Comparison of ENCODE assay signal across 24 mouse cellular contexts in genomic region chrX:101737201-101737600, GRCm38 (mm10). TPM values are rescaled to one million over a fixed set of nuclear protein-coding genes. Genes with fewer than 3 reads are reported as not detected.
DNase-seq lines count a peak whose midpoint lies in the region; ATAC-seq and TF ChIP-seq lines count a peak whose summit lies in the region.
"Had no signal": no experiment of that assay in that cellular context is flagged by ENCODE, and none has a peak within 500 bp of the region (broad histone marks: within the 10 kb centered on the region; RNA-seq: fewer than 3 reads in every experiment).

No protein-coding gene starts in this region.

- no peak overlapping the region for H3K27ac ChIP-seq in CH12.LX (ENCODE audit: insufficient read depth, low read depth)
- no peak overlapping the region for H3K27ac ChIP-seq in forebrain, embryonic 14.5 days (ENCODE audit: low read depth, low read length)
- H3K27ac ChIP-seq: embryonic facial prominence, embryonic 12.5 days; forebrain, embryonic 12.5 days; hindbrain, embryonic 10.5 days; hindbrain, embryonic 15.5 days had no signal

- no peaks in the 10 kb centered on the region for H3K79me2 ChIP-seq in CH12.LX (replicated peaks; ENCODE audit: control insufficient read depth, extremely low read depth, insufficient read depth, poor library complexity, severe bottlenecking)

- peak; percentile 59 for ATAC-seq in inflammation-experienced regulatory T-cells, adult 6 months
- ATAC-seq in forebrain, embryonic 14.5 days: no peak
- ATAC-seq: forebrain, postnatal 0 days had no signal

- DNase-seq in CD4-positive helper T cell, adult 2 months (ENCODE audit: low read depth, low spot score): peak; percentile 63
- DNase-seq in CH12.LX (ENCODE audit: extremely low read depth): no peak
- no peak for DNase-seq in kidney, postnatal 14 days
- no peak for DNase-seq in forebrain, embryonic 14.5 days (ENCODE audit: low spot score)
- DNase-seq in lung, postnatal 36 days: no peak
- DNase-seq: adrenal gland, postnatal 10 days; cerebellum, adult 11 months; cerebellum, adult 9-10 months; cerebellum, postnatal 25 days; forebrain, postnatal 0 days; gastrocnemius, postnatal 25 days had no signal

- in situ Hi-C loops in CH12.LX (cut with MboI; ENCODE audit: low pct_ligation_motif_present, low pct_unique_long_range_greater_than_20kb, low sequenced_read_pairs): no loop called here

- no peak overlapping the region for H3K4me3 ChIP-seq in CH12.LX (replicated peaks in 1 of 3; ENCODE audit: low read depth in 2 of 3, low read length in 2 of 3, poor library complexity in 1 of 3)
- H3K4me3 ChIP-seq in forebrain, embryonic 14.5 days (ENCODE audit: low read depth, low read length): no peak overlapping the region
- H3K4me3 ChIP-seq: embryonic facial prominence, embryonic 12.5 days; forebrain, embryonic 12.5 days; heart, embryonic 12.5 days; hindbrain, embryonic 10.5 days; hindbrain, embryonic 15.5 days had no signal

- H3K9ac ChIP-seq in CH12.LX (ENCODE audit: insufficient read depth, low read depth): no peak overlapping the region
- H3K9ac ChIP-seq in forebrain, embryonic 14.5 days (ENCODE audit: low read length): no peak overlapping the region
- H3K9ac ChIP-seq: embryonic facial prominence, embryonic 12.5 days; forebrain, embryonic 12.5 days; forebrain, postnatal 0 days; heart, embryonic 12.5 days; hindbrain, embryonic 15.5 days had no signal

- no peak for TF ChIP-seq CTCF in CH12.LX (conservative IDR thresholded peaks at IDR 0.05 in 1 of 2, IDR thresholded peaks at IDR 0.05 in 1 of 2; ENCODE audit: low read depth in 2 of 2, low read length in 2 of 2)

- H3K27me3 ChIP-seq in CH12.LX (replicated peaks): no peaks in the 10 kb centered on the region
- no peaks in the 10 kb centered on the region for H3K27me3 ChIP-seq in forebrain, embryonic 14.5 days (replicated peaks; ENCODE audit: control insufficient read depth, insufficient read depth, low read length)

- TF ChIP-seq POLR2A in CH12.LX (IDR thresholded peaks at IDR 0.05; ENCODE audit: low read depth, low read length): no peak

- dilution Hi-C loops in CH12.LX (cut with MboI; ENCODE audit: extremely low pct_ligation_motif_present, extremely low pct_unique_long_range_greater_than_20kb, low sequenced_read_pairs): no loop called here

- TF ChIP-seq EP300 in CH12.LX (IDR thresholded peaks at IDR 0.05; ENCODE audit: low read length): peak; percentile 9; the same call in 1 of the 2 replicates

- TF ChIP-seq RAD21 in CH12.LX (IDR thresholded peaks at IDR 0.05; ENCODE audit: low read depth, low read length): no peak

- H3K4me2 ChIP-seq in CH12.LX (ENCODE audit: insufficient read depth, low read depth, poor library complexity, severe bottlenecking): no peak overlapping the region
- no peak overlapping the region for H3K4me2 ChIP-seq in forebrain, embryonic 14.5 days (ENCODE audit: low read length)
- H3K4me2 ChIP-seq: embryonic facial prominence, embryonic 12.5 days; forebrain, embryonic 12.5 days; heart, embryonic 12.5 days; hindbrain, embryonic 15.5 days had no signal

- no peaks in the 10 kb centered on the region for H3K36me3 ChIP-seq in CH12.LX (replicated peaks in 1 of 2; ENCODE audit: control insufficient read depth in 1 of 2, insufficient read depth in 1 of 2, low read length in 1 of 2)
- H3K36me3 ChIP-seq in forebrain, embryonic 14.5 days (ENCODE audit: control insufficient read depth, insufficient read depth, low read length): no peaks in the 10 kb centered on the region
- H3K36me3 ChIP-seq: embryonic facial prominence, embryonic 12.5 days; forebrain, embryonic 12.5 days; heart, embryonic 12.5 days; hindbrain, embryonic 10.5 days; hindbrain, embryonic 15.5 days had no signal

- H3K4me1 ChIP-seq in CH12.LX (ENCODE audit: control insufficient read depth in 1 of 2, insufficient read depth in 2 of 2): peaks cover 6 to 48% of the 10 kb centered on the region in 2 experiments
- H3K4me1 ChIP-seq in forebrain, embryonic 14.5 days (ENCODE audit: control insufficient read depth, insufficient read depth, low read length): no peaks in the 10 kb centered on the region
- H3K4me1 ChIP-seq: embryonic facial prominence, embryonic 12.5 days had no signal

- no peaks in the 10 kb centered on the region for H3K9me3 ChIP-seq in CH12.LX (replicated peaks; ENCODE audit: low read length)
- H3K9me3 ChIP-seq in forebrain, embryonic 14.5 days (replicated peaks; ENCODE audit: control insufficient read depth, low read length): no peaks in the 10 kb centered on the region
- H3K9me3 ChIP-seq: embryonic facial prominence, embryonic 12.5 days; forebrain, embryonic 12.5 days; heart, embryonic 12.5 days; hindbrain, embryonic 10.5 days; hindbrain, embryonic 15.5 days had no signal

TF ChIP-seq in CH12.LX, 34 proteins besides CTCF, POLR2A, EP300 and RAD21:
- TF ChIP-seq ZC3H11A (IDR thresholded peaks at IDR 0.05; ENCODE audit: low read depth, low read length) (no peak), UBTF (IDR thresholded peaks at IDR 0.05; ENCODE audit: low read depth, low read length) (no peak), JUND (conservative IDR thresholded peaks at IDR 0.05; ENCODE audit: low read depth, low read length) (no peak), USF1 (IDR thresholded peaks at IDR 0.05; ENCODE audit: low read depth, low read length) (no peak), BHLHE40 (IDR thresholded peaks at IDR 0.05; ENCODE audit: low read depth, low read length) (0 out of 2 replicates have a peak, but pooled peaks have one; percentile 19), MEF2A (IDR thresholded peaks at IDR 0.05; ENCODE audit: borderline replicate concordance, low read depth, low read length) (no peak)
TF ChIP-seq in CH12.LX: peak in this region for 1.

RNA-seq across cellular contexts. Expression of gene Cxcr3, which starts 3.1 kb away (rescaled TPM):
- not detected in 2 replicates for total RNA-seq in CH12.LX (2012; rRNA removed)
- total RNA-seq in CH12.LX (2014; rRNA removed): not detected in 2 replicates
- not detected in 2 replicates for polyA plus RNA-seq in CH12.LX (2012; ENCODE audit: insufficient read length, low read depth)
- polyA plus RNA-seq in inflammation-experienced regulatory T-cells, adult 6 months (2017; shearing (Covaris generic)): 100 to 1,000 TPM; 176 to 419 (median 200) TPM
- polyA plus RNA-seq in forebrain, embryonic 14.5 days (2014; fragmentation: Nextera tagmentation; extraction: Ambion mirVana): 0.17 TPM in 1 of 2 replicates, not detected in the other
- total RNA-seq: ES-E14 had no signal
- polyA plus RNA-seq: embryonic facial prominence, embryonic 12.5 days; hindbrain, embryonic 10.5 days; hindbrain, embryonic 15.5 days had no signal

RNA-seq across cellular contexts. Expression of gene Gm4779, which starts 57.0 kb away (rescaled TPM):
- total RNA-seq in CH12.LX (2012; rRNA removed): not detected in 2 replicates
- not detected in 2 replicates for total RNA-seq in CH12.LX (2014; rRNA removed)
- not detected in 2 replicates for polyA plus RNA-seq in CH12.LX (2012; ENCODE audit: insufficient read length, low read depth)
- polyA plus RNA-seq in inflammation-experienced regulatory T-cells, adult 6 months (2017; shearing (Covaris generic)): under 1 TPM in 1 of 3 experiments, not detected in 2; 0.74 TPM
- polyA plus RNA-seq in forebrain, embryonic 14.5 days (2014; fragmentation: Nextera tagmentation; extraction: Ambion mirVana): not detected in 2 replicates
- total RNA-seq: adrenal gland, postnatal 10 days; forebrain, postnatal 0 days; gastrocnemius, adult 18-20 months; gastrocnemius, postnatal 25 days; heart, adult 8-10 months; heart, postnatal 25 days had no signal
- polyA plus RNA-seq: forebrain, embryonic 12.5 days; forebrain, postnatal 0 days; hindbrain, embryonic 15.5 days; intestine, embryonic 14.5 days had no signal

RNA-seq across cellular contexts. Expression of gene 8030474K03Rik, which starts 57.3 kb away (rescaled TPM):
- total RNA-seq in CH12.LX (2012; rRNA removed) (not detected in 2 replicates), CH12.LX (2014; rRNA removed) (not detected in 2 replicates)
- polyA plus RNA-seq in CH12.LX (2012; ENCODE audit: insufficient read length, low read depth): not detected in 2 replicates
- polyA plus RNA-seq in inflammation-experienced regulatory T-cells, adult 6 months (2017; shearing (Covaris generic)): under 1 TPM in 1 of 3 experiments, not detected in 2; 0.94 TPM
- not detected in 2 replicates for polyA plus RNA-seq in forebrain, embryonic 14.5 days (2014; fragmentation: Nextera tagmentation; extraction: Ambion mirVana)
- total RNA-seq: adrenal gland, postnatal 10 days; adrenal gland, postnatal 4 days; forebrain, postnatal 0 days; gastrocnemius, adult 18-20 months; gastrocnemius, postnatal 25 days; heart, postnatal 25 days had no signal
- polyA plus RNA-seq: cortical plate, adult 2 months; forebrain, embryonic 12.5 days; forebrain, postnatal 0 days; hindbrain, embryonic 15.5 days; intestine, embryonic 14.5 days had no signal

Comparison
In these comparisons a context has a peak if more than half of its experiments do, and no peak if none do; other contexts are left out.
1. RNA of gene Cxcr3, which starts 3.1 kb away (polyA plus RNA-seq): 176 to 419 TPM in inflammation-experienced regulatory T-cells, adult 6 months; 0.17 TPM in forebrain, embryonic 14.5 days and not detected in CH12.LX; every median in the first group is over 100 times any median in the second.